Mouse (Mus musculus) kidney, embryonic 15.5 days (tissue): Measurements from ENCODE around the gene Vgll4. TPM values are rescaled to one million over a fixed set of nuclear protein-coding genes. Genes with fewer than 3 reads are reported as not detected.

Experiments
- ATAC-seq: fragments of 200-750 bp; cut with Nextera tagmentation; replicated peaks from 2 replicates; pipeline ENCODE4 v1.8.0; 2017; ENCODE audit warnings: moderate TSS enrichment; ENCODE audit not compliant: low FRiP score
- H3K27ac ChIP-seq: fragments of 300-500 bp; sonication (generic); 2 replicates; pipeline ENCODE4 v1.5.1; 2015; ENCODE audit warnings: mild to moderate bottlenecking, inconsistent platforms
- H3K27me3 ChIP-seq: fragments of 300-500 bp; sonication (generic); 2 replicates; pipeline ENCODE4 v1.6.1; 2015; ENCODE audit warnings: inconsistent platforms
- H3K36me3 ChIP-seq: fragments of 300-500 bp; sonication (generic); 2 replicates; pipeline ENCODE4 v1.6.1; 2015; ENCODE audit warnings: inconsistent platforms
- H3K4me1 ChIP-seq: fragments of 300-500 bp; sonication (generic); 2 replicates; pipeline ENCODE4 v1.6.1; 2015; ENCODE audit warnings: inconsistent platforms
- H3K4me2 ChIP-seq: fragments of 300-500 bp; sonication (generic); 2 replicates; pipeline ENCODE4 v1.6.1; 2015; ENCODE audit warnings: moderate library complexity, mild to moderate bottlenecking, inconsistent platforms
- H3K4me3 ChIP-seq: fragments of 300-500 bp; sonication (generic); replicated peaks from 2 replicates; pipeline ENCODE4 v1.5.1; 2015; ENCODE audit warnings: mild to moderate bottlenecking, inconsistent platforms
- H3K9ac ChIP-seq: fragments of 300-500 bp; sonication (generic); 2 replicates; pipeline ENCODE4 v1.6.1; 2015; ENCODE audit warnings: mild to moderate bottlenecking, inconsistent platforms
- H3K9me3 ChIP-seq: fragments of 300-500 bp; sonication (generic); replicated peaks from 2 replicates; pipeline ENCODE4 v1.6.1; 2016; ENCODE audit warnings: inconsistent platforms
- WGBS: fragments of 180-500 bp; shearing (Covaris S2); methylation state at CpG from one replicate; pipeline ENCODE4 v1.1.7; 2015; ENCODE audit warnings: mixed read lengths; 5-methylcytosine and 5-hydroxymethylcytosine counted together
- polyA plus RNA-seq: library from polyadenylated mRNA; unstranded; fragments of >200 nt; fragmentation: Nextera tagmentation; extraction: Ambion mirVana; gene quantifications from 2 replicates; pipeline ENCODE4 v1.2.1, GENCODE M21; 2015

The Vgll4 gene
- polyA plus RNA-seq, 1 experiment from 2014 or later = 110 TPM

- Histone ChIP-seq H3K4me3 (peak overlapping the region; percentile 49), H3K36me3 (peaks cover 15% of the 10 kb centered on the region), H3K4me1 (peaks cover 94% of the 10 kb centered on the region), H3K9me3 (no peaks in the 10 kb centered on the region), H3K4me2 (peak overlapping the region; percentile 85), H3K27ac (peak overlapping the region; percentile 99), H3K27me3 (no peaks in the 10 kb centered on the region), H3K9ac (peak overlapping the region; percentile 65)
- WGBS = 5% methylated on average over 19 of the region's 19 CpGs
- peak; percentile 61 for ATAC-seq
Observed at GRCm38 (mm10) chr6:114874138-114874928, 95.5 kb downstream of the Vgll4 start.

GRCm38 (mm10) chr6:114873808-114874137, 96.0 kb downstream of the Vgll4 start:
- 53% methylated on average over 3 of the region's 3 CpGs for WGBS
- no peak for ATAC-seq
- peak overlapping the region; percentile 65 for H3K9ac ChIP-seq

DNA sequence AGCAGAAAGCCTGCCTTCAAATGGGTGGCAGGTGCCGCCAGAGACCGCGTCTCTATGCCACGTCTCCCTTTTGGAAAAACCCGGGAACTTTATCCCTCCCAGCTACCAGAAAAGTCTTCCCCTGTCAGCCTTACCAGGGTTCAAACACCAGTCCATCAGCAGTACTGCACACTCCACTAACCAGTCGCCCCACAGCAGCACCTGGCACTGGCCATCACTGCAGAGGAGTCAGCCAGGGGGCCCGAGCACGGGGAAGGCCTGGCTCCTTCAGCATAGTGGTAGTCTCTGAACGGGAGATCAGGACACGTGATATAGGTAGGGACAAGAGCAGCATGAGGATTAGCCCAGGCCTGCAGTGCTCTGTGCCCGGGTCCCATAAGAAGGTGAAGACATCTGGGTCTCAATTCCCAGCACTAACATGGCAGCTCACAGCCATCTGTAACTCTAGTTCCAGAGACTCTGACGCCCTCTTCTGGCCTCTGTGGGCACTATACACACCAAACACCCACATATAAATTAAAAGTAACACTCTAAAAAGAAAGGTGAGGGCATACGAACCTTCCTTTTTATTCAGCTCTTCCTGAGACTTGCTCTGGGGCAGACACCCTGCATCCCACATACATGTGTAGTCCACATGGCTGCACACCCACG, 98.7 kb downstream of the Vgll4 start:
- H3K4me1 ChIP-seq = peaks cover 81% of the 10 kb centered on the region
- H3K4me2 ChIP-seq = no peak overlapping the region
- ATAC-seq = no peak
- H3K9me3 ChIP-seq = no peaks in the 10 kb centered on the region
- H3K36me3 ChIP-seq = peaks cover 15% of the 10 kb centered on the region
- 0 out of 2 replicates have a peak overlapping the region, but pooled peaks have one; percentile 25 for H3K27ac ChIP-seq
- 88% methylated on average over 14 of the region's 14 CpGs for WGBS
- H3K4me3 ChIP-seq = no peak overlapping the region
- no peak overlapping the region for H3K9ac ChIP-seq
- H3K27me3 ChIP-seq = no peaks in the 10 kb centered on the region

More at GRCm38 (mm10) chr6:114873808-114874137, 96.0 kb downstream of the Vgll4 start:
- H3K4me1 ChIP-seq = peaks cover 94% of the 10 kb centered on the region
- H3K27ac ChIP-seq = peak overlapping the region; percentile 99
- peaks cover 15% of the 10 kb centered on the region for H3K36me3 ChIP-seq
- H3K27me3 ChIP-seq = no peaks in the 10 kb centered on the region
- peak overlapping the region; percentile 85 for H3K4me2 ChIP-seq
- no peaks in the 10 kb centered on the region for H3K9me3 ChIP-seq
- peak overlapping the region; percentile 49 for H3K4me3 ChIP-seq

DNA sequence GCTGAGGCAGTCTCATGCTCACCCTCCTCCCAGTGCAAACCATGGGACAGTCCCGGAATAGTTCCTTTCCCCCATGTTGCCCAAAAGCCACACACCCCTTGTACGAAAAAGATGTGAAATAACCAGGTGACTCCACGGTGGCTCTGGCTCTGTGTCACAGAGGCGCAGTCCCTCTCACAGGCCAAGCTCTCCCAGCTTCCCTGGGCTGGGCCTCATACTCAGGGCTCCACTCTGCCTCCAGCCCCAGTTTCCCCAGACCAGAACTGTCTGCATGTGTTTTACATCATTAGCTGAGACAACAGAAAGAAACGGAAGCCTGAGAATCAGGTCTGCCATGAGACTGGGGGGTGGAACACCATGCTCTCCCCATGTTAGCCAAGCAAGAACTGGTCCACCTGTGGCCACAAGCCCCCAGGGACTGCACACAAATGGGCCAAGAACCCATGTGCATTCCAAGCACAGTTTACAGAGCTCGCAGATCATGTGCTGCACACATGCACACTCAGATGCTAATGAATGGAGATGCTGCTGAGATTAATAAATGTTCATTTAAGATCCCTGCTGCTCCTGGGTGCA, 100.2 kb downstream of the Vgll4 start:
- WGBS = 72% methylated on average over 6 of the region's 6 CpGs
- Histone ChIP-seq H3K4me2 (no peak overlapping the region), H3K27me3 (no peaks in the 10 kb centered on the region), H3K9me3 (no peaks in the 10 kb centered on the region), H3K4me3 (no peak overlapping the region), H3K9ac (no peak overlapping the region), H3K27ac (peak overlapping the region; percentile 59; the same call in 1 of the 2 replicates), H3K36me3 (peaks cover 16% of the 10 kb centered on the region), H3K4me1 (peaks cover 74% of the 10 kb centered on the region)
- no peak for ATAC-seq

- H3K36me3 ChIP-seq = peaks cover 25% of the 10 kb centered on the region
- no peak overlapping the region for H3K9ac ChIP-seq
- H3K4me1 ChIP-seq = peaks cover 67% of the 10 kb centered on the region
- WGBS = 67% methylated on average over 7 of the region's 7 CpGs
- H3K9me3 ChIP-seq = no peaks in the 10 kb centered on the region
- no peaks in the 10 kb centered on the region for H3K27me3 ChIP-seq
- no peak overlapping the region for H3K4me3 ChIP-seq
- ATAC-seq = no peak
- H3K27ac ChIP-seq = no peak overlapping the region
- H3K4me2 ChIP-seq = no peak overlapping the region
Observed at GRCm38 (mm10) chr6:114868656-114869055, 101.1 kb downstream of the Vgll4 start.

DNA sequence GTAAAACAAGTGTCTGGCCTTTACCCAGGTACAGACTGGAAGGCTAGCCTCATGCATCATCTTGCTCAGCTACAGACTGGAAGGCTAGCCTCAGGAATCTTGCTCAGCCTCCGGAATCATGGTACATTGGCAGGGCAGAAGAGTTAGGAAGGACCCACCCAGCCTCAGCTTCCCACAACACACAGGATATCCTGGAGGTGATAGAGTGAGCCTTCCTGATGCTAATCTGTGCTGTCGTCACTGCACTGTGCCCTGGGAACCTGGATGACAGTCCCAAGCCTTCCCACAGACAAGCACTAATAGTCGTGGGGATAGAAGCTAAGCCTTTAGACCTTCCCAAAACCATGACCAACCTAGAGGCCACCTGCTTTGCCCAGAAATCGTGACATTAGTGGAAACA, 103.2 kb downstream of the Vgll4 start:
- Histone ChIP-seq H3K9me3 (no peaks in the 10 kb centered on the region), H3K4me1 (peaks cover 56% of the 10 kb centered on the region), H3K9ac (no peak overlapping the region), H3K4me3 (no peak overlapping the region), H3K27me3 (no peaks in the 10 kb centered on the region), H3K36me3 (peaks cover 45% of the 10 kb centered on the region), H3K4me2 (no peak overlapping the region), H3K27ac (peak overlapping the region; percentile 70; the same call in 1 of the 2 replicates)
- ATAC-seq = no peak
- WGBS = 72% methylated on average over 4 of the region's 4 CpGs

- Histone ChIP-seq H3K9ac (no peak overlapping the region), H3K4me3 (no peak overlapping the region), H3K27me3 (no peaks in the 10 kb centered on the region), H3K27ac (peak overlapping the region; percentile 70), H3K36me3 (peaks cover 45% of the 10 kb centered on the region), H3K9me3 (no peaks in the 10 kb centered on the region), H3K4me1 (peaks cover 57% of the 10 kb centered on the region), H3K4me2 (no peak overlapping the region)
- no peak for ATAC-seq
- WGBS = 78% methylated on average over 3 of the region's 3 CpGs
Observed at GRCm38 (mm10) chr6:114866078-114866477, 103.7 kb downstream of the Vgll4 start.

DNA sequence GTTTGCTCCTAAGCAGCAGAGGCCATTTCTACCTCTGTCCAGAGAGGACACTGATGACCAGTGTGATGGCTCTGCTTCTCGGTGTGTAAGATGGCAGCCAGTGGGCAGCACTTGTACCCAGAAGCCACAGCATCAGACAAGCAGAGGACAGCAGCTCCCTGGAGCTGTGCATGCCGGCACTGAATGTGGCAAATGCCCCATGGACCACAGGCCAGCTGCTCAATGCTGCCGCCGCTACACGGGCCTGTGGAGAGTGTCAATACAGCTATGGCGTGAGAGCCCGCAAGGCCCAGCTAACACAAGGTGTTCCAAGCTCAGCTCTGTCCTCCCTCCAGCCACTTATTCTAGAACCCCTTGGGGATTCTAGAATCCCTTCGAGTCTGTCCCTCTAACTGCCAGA, 105.4 kb downstream of the Vgll4 start:
- Histone ChIP-seq H3K4me2 (no peak overlapping the region), H3K27me3 (no peaks in the 10 kb centered on the region), H3K4me3 (no peak overlapping the region), H3K27ac (no peak overlapping the region), H3K9ac (no peak overlapping the region), H3K36me3 (peaks cover 46% of the 10 kb centered on the region), H3K4me1 (peaks cover 53% of the 10 kb centered on the region), H3K9me3 (no peaks in the 10 kb centered on the region)
- no peak for ATAC-seq
- 91% methylated on average over 8 of the region's 8 CpGs for WGBS

GRCm38 (mm10) chr6:114863501-114863900, 106.3 kb downstream of the Vgll4 start:
- no peak overlapping the region for H3K4me3 ChIP-seq
- 88% methylated on average over 5 of the region's 5 CpGs for WGBS
- H3K9me3 ChIP-seq = no peaks in the 10 kb centered on the region
- no peak for ATAC-seq
- H3K36me3 ChIP-seq = peaks cover 55% of the 10 kb centered on the region
- H3K27ac ChIP-seq = no peak overlapping the region
- no peak overlapping the region for H3K4me2 ChIP-seq
- peaks cover 53% of the 10 kb centered on the region for H3K4me1 ChIP-seq
- H3K27me3 ChIP-seq = no peaks in the 10 kb centered on the region
- no peak overlapping the region for H3K9ac ChIP-seq

DNA sequence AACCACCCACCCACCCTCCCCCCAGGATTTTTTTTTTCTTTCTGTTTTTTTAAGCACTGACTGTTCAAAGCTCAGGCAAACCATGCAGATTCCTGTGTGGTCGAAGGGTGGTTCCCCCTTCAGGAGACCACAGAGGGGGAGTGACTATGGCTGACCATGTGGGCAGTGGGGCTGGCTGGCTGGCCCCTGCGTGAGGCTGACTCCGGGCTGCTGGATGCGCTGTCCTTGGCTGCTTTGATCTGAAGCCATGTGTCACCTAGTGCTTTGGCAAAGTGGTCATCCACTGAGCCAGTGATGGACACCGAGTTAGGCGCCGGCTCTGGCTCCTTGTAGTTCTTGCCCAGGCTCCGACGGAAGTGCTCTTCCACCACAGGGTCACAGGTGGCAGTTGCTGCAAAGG, 107.7 kb downstream of the Vgll4 start:
- Histone ChIP-seq H3K4me2 (no peak overlapping the region), H3K36me3 (peaks cover 56% of the 10 kb centered on the region), H3K4me1 (peaks cover 65% of the 10 kb centered on the region), H3K27ac (no peak overlapping the region), H3K9me3 (no peaks in the 10 kb centered on the region), H3K27me3 (no peaks in the 10 kb centered on the region), H3K4me3 (no peak overlapping the region), H3K9ac (no peak overlapping the region)
- 67% methylated on average over 9 of the region's 9 CpGs for WGBS
- no peak for ATAC-seq

- Histone ChIP-seq H3K9ac (no peak overlapping the region), H3K4me2 (no peak overlapping the region), H3K27me3 (no peaks in the 10 kb centered on the region), H3K9me3 (no peaks in the 10 kb centered on the region), H3K4me1 (peaks cover 66% of the 10 kb centered on the region), H3K36me3 (peaks cover 56% of the 10 kb centered on the region), H3K27ac (peak overlapping the region; percentile 54), H3K4me3 (no peak overlapping the region)
- ATAC-seq = no peak
- 78% methylated on average over 9 of the region's 9 CpGs for WGBS
Observed at GRCm38 (mm10) chr6:114861591-114861990, 108.2 kb downstream of the Vgll4 start.
